Mouse (Mus musculus) lung, postnatal 0 days (tissue): ENCODE measurements around the gene Clk2.

Source experiments
- CTCF ChIP-seq: IDR thresholded peaks from 2 replicates; pipeline ENCODE4 v1.5.1; 2016; ENCODE audit warnings: antibody characterized with exemption, mild to moderate bottlenecking
- EP300 ChIP-seq: IDR thresholded peaks from 2 replicates; pipeline ENCODE4 v1.6.1; 2016; ENCODE audit warnings: antibody characterized with exemption, mild to moderate bottlenecking, control low read depth

- TF ChIP-seq CTCF (no peak), EP300 (no peak)
These were observed 774 bp downstream of the Clk2 start for GRCm38 (mm10) chr3:89165268-89165870.
